10 mouse cellular contexts compared by ENCODE assay signal in genomic region chr2:157407596-157407995, GRCm38 (mm10). TPM values are rescaled to one million over a fixed set of nuclear protein-coding genes. Genes with fewer than 3 reads are reported as not detected.
DNase-seq lines count a peak whose midpoint lies in the region; ATAC-seq and TF ChIP-seq lines count a peak whose summit lies in the region.
"Had no signal": no experiment of that assay in that cellular context is flagged by ENCODE, and none has a peak within 500 bp of the region (broad histone marks: within the 10 kb centered on the region; RNA-seq: fewer than 3 reads in every experiment).

No protein-coding gene starts in this region.

- TF ChIP-seq CTCF in layer of hippocampus, adult 2 months (conservative IDR thresholded peaks at IDR 0.05), result no peak

- WGBS in heart, embryonic 16.5 days, result 70% methylated on average over 7 of the region's 7 CpGs

- H3K4me3 ChIP-seq in layer of hippocampus, adult 2 months, result no peak overlapping the region
- H3K4me3 ChIP-seq in heart, embryonic 16.5 days (ENCODE audit: low read length), result no peak overlapping the region
- H3K4me3 ChIP-seq: hindbrain, embryonic 15.5 days had no signal

- no peaks in the 10 kb centered on the region for H3K9me3 ChIP-seq in heart, embryonic 16.5 days (replicated peaks; ENCODE audit: control insufficient read depth, low read length)
- H3K9me3 ChIP-seq: hindbrain, embryonic 15.5 days had no signal

- no peaks in the 10 kb centered on the region for H3K36me3 ChIP-seq in heart, embryonic 16.5 days (ENCODE audit: control insufficient read depth, insufficient read depth)
- H3K36me3 ChIP-seq: hindbrain, embryonic 15.5 days had no signal

- 0 out of 2 replicates have a peak overlapping the region, but pooled peaks have one; percentile 25 for H3K27ac ChIP-seq in layer of hippocampus, adult 2 months
- H3K27ac ChIP-seq in heart, embryonic 16.5 days (ENCODE audit: low read length), result no peak overlapping the region
- H3K27ac ChIP-seq: hindbrain, embryonic 15.5 days had no signal

- peak; percentile 37; the same call in 1 of the 2 replicates for ATAC-seq in heart, embryonic 16.5 days (replicated peaks; ENCODE audit: extremely low read depth, insufficient read depth, low FRiP score)
- ATAC-seq: forebrain, embryonic 14.5 days had no signal

- no peak overlapping the region for H3K9ac ChIP-seq in heart, embryonic 16.5 days (ENCODE audit: low read length)
- H3K9ac ChIP-seq: hindbrain, embryonic 15.5 days had no signal

- no peak for DNase-seq in layer of hippocampus, adult 2 months (ENCODE audit: low spot score in 2 of 2)
- no peak for DNase-seq in layer of hippocampus, postnatal 14 days (ENCODE audit: low spot score in 2 of 2)
- DNase-seq in adrenal gland, postnatal 14 days, result peak; percentile 69
- peak; percentile 72 to 88 for DNase-seq in lung, postnatal 4 days
- DNase-seq in layer of hippocampus, adult 11-12 months (ENCODE audit: low spot score), result no peak
- DNase-seq in cerebellum, adult 9-11 months, result no peak
- no peak for DNase-seq in natural killer cell, adult 2 months (ENCODE audit: low spot score in 2 of 2)

- H3K4me1 ChIP-seq in heart, embryonic 16.5 days (ENCODE audit: control insufficient read depth, insufficient read depth, low read length), result peaks cover 3% of the 10 kb centered on the region; the same call in 1 of the 2 replicates

- H3K4me2 ChIP-seq in heart, embryonic 16.5 days (ENCODE audit: low read depth, low read length), result no peak overlapping the region
- H3K4me2 ChIP-seq: hindbrain, embryonic 15.5 days had no signal

- H3K27me3 ChIP-seq in heart, embryonic 16.5 days (ENCODE audit: control insufficient read depth, insufficient read depth, low read length), result no peaks in the 10 kb centered on the region
- H3K27me3 ChIP-seq: hindbrain, embryonic 15.5 days had no signal

RNA-seq across cellular contexts. Expression of gene Src, which starts 10.6 kb away (rescaled TPM):
- total RNA-seq in layer of hippocampus, adult 2 months (2021), result 100 to 1,000 TPM; 150 to 156 TPM
- total RNA-seq in layer of hippocampus, postnatal 14 days (2021), result 100 to 1,000 TPM; 117 to 118 TPM
- total RNA-seq in adrenal gland, postnatal 14 days (2021), result 16.2 and 18.9 TPM in 2 replicates
- 5.7 and 6.9 TPM in 2 replicates for polyA plus RNA-seq in heart, embryonic 16.5 days (2015; fragmentation: Nextera tagmentation; extraction: Ambion mirVana)

RNA-seq across cellular contexts. Expression of gene Manbal, which starts 40.2 kb away (rescaled TPM):
- 10 to 100 TPM; 52.0 to 55.7 TPM for total RNA-seq in layer of hippocampus, adult 2 months (2021)
- 10 to 100 TPM; 69.7 to 72.9 TPM for total RNA-seq in layer of hippocampus, postnatal 14 days (2021)
- 29.4 and 35.4 TPM in 2 replicates for total RNA-seq in adrenal gland, postnatal 14 days (2021)
- 54.0 and 61.7 TPM in 2 replicates for polyA plus RNA-seq in heart, embryonic 16.5 days (2015; fragmentation: Nextera tagmentation; extraction: Ambion mirVana)

Comparison
In these comparisons a context has a peak if more than half of its experiments do, and no peak if none do; other contexts are left out.
1. DNase-seq: peak in adrenal gland, postnatal 14 days (single experiment) and lung, postnatal 4 days (2 of 2); none in layer of hippocampus, adult 2 months (0 of 2), layer of hippocampus, postnatal 14 days (0 of 2), layer of hippocampus, adult 11-12 months (single experiment), cerebellum, adult 9-11 months (single experiment) and natural killer cell, adult 2 months (0 of 2).